8 mouse cellular contexts compared by ENCODE assay signal in the genomic region with DNA sequence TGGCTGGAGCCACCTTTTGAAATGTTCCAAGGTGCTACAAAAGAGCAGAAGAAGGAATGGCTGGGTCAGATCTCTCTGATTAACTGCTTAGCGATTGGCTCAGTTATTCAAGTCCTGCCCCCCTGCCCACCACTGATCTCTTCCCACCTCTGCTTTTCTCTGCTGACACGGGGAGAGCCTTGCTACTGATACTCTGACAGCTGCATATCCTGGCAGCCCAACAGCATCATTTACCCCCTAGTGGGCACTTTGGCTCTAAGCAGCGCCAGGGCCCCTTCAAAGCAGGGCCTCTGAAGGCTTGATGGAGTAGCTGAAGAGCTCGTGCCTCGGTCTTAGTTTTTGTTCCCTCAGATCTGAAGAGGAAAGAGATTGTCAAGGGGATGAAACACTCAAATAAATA. TPM values are rescaled to one million over a fixed set of nuclear protein-coding genes. Genes with fewer than 3 reads are reported as not detected.
DNase-seq lines count a peak whose midpoint lies in the region; ATAC-seq and TF ChIP-seq lines count a peak whose summit lies in the region.

No protein-coding gene starts in this region.

- H3K4me2 ChIP-seq in forebrain, embryonic 15.5 days (replicated peaks): peak overlapping the region; percentile 8; the same call in 1 of the 2 replicates

- H3K9me3 ChIP-seq in heart, embryonic 10.5 days: no peaks in the 10 kb centered on the region
- H3K9me3 ChIP-seq in ES-Bruce4 (replicated peaks; ENCODE audit: control insufficient read depth, insufficient read depth, low read length, poor library complexity, severe bottlenecking): 0 out of 2 replicates have a peak, but pooled peaks cover 3% of the 10 kb centered on the region
- no peaks in the 10 kb centered on the region for H3K9me3 ChIP-seq in forebrain, embryonic 15.5 days

- ATAC-seq in forebrain, embryonic 15.5 days (replicated peaks): peak; percentile 83
- no peak for ATAC-seq in cerebellum, adult (ENCODE audit: insufficient number of reproducible peaks, low FRiP score, low TSS enrichment)

- H3K27me3 ChIP-seq in heart, embryonic 10.5 days (ENCODE audit: insufficient read depth, poor library complexity, severe bottlenecking): no peaks in the 10 kb centered on the region
- no peaks in the 10 kb centered on the region for H3K27me3 ChIP-seq in ES-Bruce4 (ENCODE audit: control insufficient read depth, insufficient read depth, low read length, poor library complexity, severe bottlenecking)
- H3K27me3 ChIP-seq in forebrain, embryonic 15.5 days: no peaks in the 10 kb centered on the region

- 8% methylated on average over 5 of the region's 5 CpGs for WGBS in heart, embryonic 10.5 days
- WGBS in forebrain, embryonic 15.5 days: 7% methylated on average over 5 of the region's 5 CpGs

- peaks cover 50% of the 10 kb centered on the region for H3K36me3 ChIP-seq in heart, embryonic 10.5 days
- peaks cover 8% of the 10 kb centered on the region; the same call in 1 of the 2 replicates for H3K36me3 ChIP-seq in ES-Bruce4 (ENCODE audit: control insufficient read depth, insufficient read depth, low read length, poor library complexity, severe bottlenecking)
- peaks cover 33% of the 10 kb centered on the region for H3K36me3 ChIP-seq in forebrain, embryonic 15.5 days

- H3K27ac ChIP-seq in heart, embryonic 10.5 days: no peak overlapping the region
- H3K27ac ChIP-seq in ES-Bruce4 (ENCODE audit: insufficient read depth, low read length): no peak overlapping the region
- H3K27ac ChIP-seq in forebrain, embryonic 15.5 days (replicated peaks): peak overlapping the region; percentile 80

- H3K4me3 ChIP-seq in heart, embryonic 10.5 days: peak overlapping the region; percentile 17
- H3K4me3 ChIP-seq in ES-Bruce4 (ENCODE audit: low read depth, low read length): no peak overlapping the region
- H3K4me3 ChIP-seq in forebrain, embryonic 15.5 days: no peak overlapping the region

- peak; percentile 4 for TF ChIP-seq CTCF in ES-Bruce4 (IDR thresholded peaks at IDR 0.05; ENCODE audit: low read depth, low read length)

- DNase-seq in heart, embryonic 10.5 days (ENCODE audit: low spot score): no peak
- no peak for DNase-seq in heart, adult 8-10 months (ENCODE audit: low spot score)
- DNase-seq in lung, postnatal 4 days: peak; percentile 23 to 33
- no peak for DNase-seq in Muller cell, postnatal 12 days (ENCODE audit: inconsistent ontology term)
- no peak for DNase-seq in layer of hippocampus, postnatal 14 days (ENCODE audit: low spot score in 2 of 2)

- peaks cover 16% of the 10 kb centered on the region for H3K4me1 ChIP-seq in heart, embryonic 10.5 days
- H3K4me1 ChIP-seq in ES-Bruce4 (ENCODE audit: control insufficient read depth, insufficient read depth, low read length): no peaks in the 10 kb centered on the region
- peaks cover 8% of the 10 kb centered on the region for H3K4me1 ChIP-seq in forebrain, embryonic 15.5 days

- no peak for TF ChIP-seq EP300 in ES-Bruce4 (IDR thresholded peaks at IDR 0.05; ENCODE audit: insufficient read depth, low read depth, low read length)

- H3K9ac ChIP-seq in ES-Bruce4 (ENCODE audit: low read depth, poor library complexity, severe bottlenecking): no peak overlapping the region
- H3K9ac ChIP-seq in forebrain, embryonic 15.5 days (replicated peaks): no peak overlapping the region

- TF ChIP-seq POLR2A in ES-Bruce4 (IDR thresholded peaks at IDR 0.05; ENCODE audit: insufficient read depth, low read length): no peak

RNA-seq across cellular contexts. Expression of gene Ccdc32, which starts 10.1 kb away (rescaled TPM):
- polyA plus RNA-seq in heart, embryonic 10.5 days (2016; fragmentation: Nextera tagmentation; extraction: Ambion mirVana): 16.3 and 18.5 TPM in 2 replicates
- total RNA-seq in heart, adult 8-10 months (2022): 10 to 100 TPM in 3 of 4 experiments, 1 to 10 TPM in 1; 9.5 to 13.6 (median 11.9) TPM
- 8.7 and 9.2 TPM in 2 replicates for polyA plus RNA-seq in ES-Bruce4 (2011; ENCODE audit: insufficient read depth, insufficient read length, low read depth, missing spikeins)
- 38.3 and 43.3 TPM in 2 replicates for polyA plus RNA-seq in forebrain, embryonic 15.5 days (2015; fragmentation: Nextera tagmentation; extraction: Ambion mirVana)
- total RNA-seq in layer of hippocampus, postnatal 14 days (2021): 10 to 100 TPM; 62.5 to 63.6 TPM

RNA-seq across cellular contexts. Expression of gene Rpusd2, which starts 15.5 kb away (rescaled TPM):
- 5.1 and 6.2 TPM in 2 replicates for polyA plus RNA-seq in heart, embryonic 10.5 days (2016; fragmentation: Nextera tagmentation; extraction: Ambion mirVana)
- 1 to 10 TPM; 4.2 to 4.7 (median 4.5) TPM for total RNA-seq in heart, adult 8-10 months (2022)
- 16.2 and 16.8 TPM in 2 replicates for polyA plus RNA-seq in ES-Bruce4 (2011; ENCODE audit: insufficient read depth, insufficient read length, low read depth, missing spikeins)
- 4.6 and 5.4 TPM in 2 replicates for polyA plus RNA-seq in forebrain, embryonic 15.5 days (2015; fragmentation: Nextera tagmentation; extraction: Ambion mirVana)
- total RNA-seq in layer of hippocampus, postnatal 14 days (2021): 1 to 10 TPM; 6.0 to 6.1 TPM

RNA-seq across cellular contexts. Expression of gene Knl1, which starts 27.8 kb away (rescaled TPM):
- 36.1 and 36.3 TPM in 2 replicates for polyA plus RNA-seq in heart, embryonic 10.5 days (2016; fragmentation: Nextera tagmentation; extraction: Ambion mirVana)
- total RNA-seq in heart, adult 8-10 months (2022): under 1 TPM; 0.12 to 0.92 (median 0.24) TPM
- 90.2 and 96.0 TPM in 2 replicates for polyA plus RNA-seq in ES-Bruce4 (2011; ENCODE audit: insufficient read depth, insufficient read length, low read depth, missing spikeins)
- polyA plus RNA-seq in forebrain, embryonic 15.5 days (2015; fragmentation: Nextera tagmentation; extraction: Ambion mirVana): 29.3 and 33.4 TPM in 2 replicates
- total RNA-seq in layer of hippocampus, postnatal 14 days (2021): 1 to 10 TPM in 1 of 2 experiments, under 1 TPM in 1; 0.95 to 1.2 TPM

Comparison
In these comparisons a context has a peak if more than half of its experiments do, and no peak if none do; other contexts are left out.
1. DNase-seq: peak in lung, postnatal 4 days (2 of 2); none in heart, embryonic 10.5 days (single experiment), heart, adult 8-10 months (single experiment), Muller cell, postnatal 12 days (single experiment) and layer of hippocampus, postnatal 14 days (0 of 2).